Mouse (Mus musculus) liver, postnatal 0 days (tissue): Measurements from ENCODE around the gene 3110082J24Rik.

ENCODE experiments used
- CTCF ChIP-seq: sonication (generic); IDR thresholded peaks from 2 replicates; pipeline ENCODE4 v1.5.1; 2016; ENCODE audit warnings: antibody characterized with exemption, low read depth
- EP300 ChIP-seq: IDR thresholded peaks from 2 replicates; pipeline ENCODE4 v1.6.1; 2016; ENCODE audit warnings: antibody characterized with exemption, low read depth, mild to moderate bottlenecking

DNA sequence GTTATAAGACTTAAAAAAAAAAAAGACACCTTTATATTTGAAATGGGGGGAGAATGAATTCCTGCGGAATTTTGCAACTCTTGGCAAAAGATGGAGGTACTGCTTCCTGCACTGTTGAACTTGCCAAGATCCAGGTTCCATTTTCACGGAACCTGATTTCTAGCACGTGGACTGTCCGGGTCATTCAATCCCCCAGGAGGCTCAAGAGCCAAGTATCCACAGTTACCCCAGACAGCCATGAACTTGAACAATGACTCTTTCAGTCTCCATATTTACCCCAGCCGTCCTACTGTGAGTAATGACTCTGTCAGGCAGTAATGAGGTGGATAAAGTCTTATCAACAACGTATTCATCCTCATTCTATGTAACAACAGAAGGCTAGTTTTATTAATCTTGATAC is 40.6 kb upstream of the 3110082J24Rik start:
- TF ChIP-seq CTCF (no peak), EP300 (no peak)
